Mouse (Mus musculus): ENCODE measurements around the gene Dnah9.

- TF ChIP-seq CTCF (IDR thresholded peaks at IDR 0.05; ENCODE audit: borderline replicate concordance, extremely low read depth, insufficient read depth, insufficient read length): no peak
- no peak for TF ChIP-seq POLR2A (IDR thresholded peaks at IDR 0.05; ENCODE audit: borderline replicate concordance, extremely low read depth, insufficient read depth, insufficient read length, poor library complexity, severe bottlenecking)
Measured at GRCm38 (mm10) chr11:66046594-66047193, 121.7 kb downstream of the Dnah9 start.
